Mouse (Mus musculus) mature B cell (primary cell): ENCODE data around the gene Sept9.

ENCODE experiments used
- in situ Hi-C: fragments of 300-500 bp; cut with MboI; formaldehyde crosslinking; loops from 2 replicates; pipeline ENCODE4 v1.14.3; 2019

Gene Sept9

GRCm38 (mm10) chr11:117265270-117265980 is 66.0 kb downstream of the Sept9 start:
- in situ Hi-C loops = no loop called here

GRCm38 (mm10) chr11:117265981-117266905 is 66.8 kb downstream of the Sept9 start:
- in situ Hi-C loops = no loop called here

- in situ Hi-C loops = no loop called here
Measured at GRCm38 (mm10) chr11:117266906-117267721, 67.7 kb downstream of the Sept9 start.

GRCm38 (mm10) chr11:117267828-117268227 is 68.4 kb downstream of the Sept9 start:
- in situ Hi-C loops = no loop called here

- in situ Hi-C loops = no loop called here
Measured at GRCm38 (mm10) chr11:117268304-117268956, 69.0 kb downstream of the Sept9 start.

DNA sequence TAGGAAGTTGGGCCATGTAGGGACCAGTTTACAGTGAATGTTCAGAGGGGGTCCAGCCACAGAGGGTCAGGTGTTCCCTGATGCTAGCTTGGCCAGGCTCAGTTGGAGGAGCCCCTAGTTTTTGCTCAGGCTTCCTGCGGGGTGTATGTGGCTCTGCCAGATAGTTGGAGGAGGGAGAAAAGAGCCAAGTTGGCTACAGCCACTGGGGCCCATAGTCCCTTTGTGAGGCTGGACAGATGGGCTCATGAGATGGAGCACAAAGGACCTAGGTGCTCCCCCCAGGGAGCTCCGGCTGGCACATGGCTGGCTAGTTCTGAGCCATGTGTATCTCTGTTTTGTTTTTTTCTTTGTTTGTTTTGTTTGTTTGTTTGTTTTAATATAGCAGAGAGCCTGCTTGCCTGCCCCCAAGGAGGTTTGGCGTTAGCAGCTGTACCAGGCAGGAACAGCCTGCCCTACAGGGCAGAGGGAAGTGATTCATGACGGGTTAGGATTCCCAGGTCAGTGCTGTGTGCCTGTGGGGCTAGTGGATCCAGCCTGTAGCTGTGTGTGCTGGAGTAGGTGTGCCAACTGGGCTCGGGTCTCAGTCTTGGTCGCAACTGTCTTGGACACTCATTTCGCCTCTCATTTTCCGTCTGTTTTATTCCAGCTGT is 69.7 kb downstream of the Sept9 start:
- in situ Hi-C loops = no loop called here

- in situ Hi-C loops = no loop called here
Measured at GRCm38 (mm10) chr11:117269946-117270345, 70.5 kb downstream of the Sept9 start.

GRCm38 (mm10) chr11:117274973-117275372 is 75.5 kb downstream of the Sept9 start:
- in situ Hi-C loops = no loop called here

GRCm38 (mm10) chr11:117275999-117276398 is 76.5 kb downstream of the Sept9 start:
- in situ Hi-C loops = no loop called here

- in situ Hi-C loops = no loop called here
Measured at GRCm38 (mm10) chr11:117276946-117277345, 77.5 kb downstream of the Sept9 start.

- in situ Hi-C loops = no loop called here
Measured at GRCm38 (mm10) chr11:117278113-117278512, 78.7 kb downstream of the Sept9 start.

DNA sequence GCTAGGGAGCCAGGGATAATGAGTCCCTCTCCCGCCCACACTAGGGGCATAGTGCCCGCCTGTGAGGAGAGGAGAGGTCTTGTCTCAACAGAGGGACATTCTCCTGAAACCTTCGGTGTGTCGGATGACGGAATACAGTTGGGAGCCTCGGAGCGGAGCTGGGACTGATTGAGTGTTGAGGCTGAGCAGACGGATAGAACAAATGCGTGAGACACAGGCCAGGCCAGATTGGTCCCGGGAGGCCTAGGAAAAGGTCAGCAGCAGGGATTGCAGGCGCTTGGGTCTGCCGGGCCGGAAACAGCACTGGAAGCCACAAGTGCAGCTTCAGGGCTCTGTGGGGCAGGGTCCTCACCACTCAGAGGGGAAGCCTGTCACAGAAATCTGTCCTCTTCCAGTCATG is 79.1 kb downstream of the Sept9 start:
- in situ Hi-C loops = no loop called here

GRCm38 (mm10) chr11:117279993-117280392 is 80.5 kb downstream of the Sept9 start:
- in situ Hi-C loops = no loop called here

GRCm38 (mm10) chr11:117283048-117283888 is 83.8 kb downstream of the Sept9 start:
- in situ Hi-C loops = no loop called here

GRCm38 (mm10) chr11:117283889-117284450 is 84.5 kb downstream of the Sept9 start:
- in situ Hi-C loops = no loop called here

DNA sequence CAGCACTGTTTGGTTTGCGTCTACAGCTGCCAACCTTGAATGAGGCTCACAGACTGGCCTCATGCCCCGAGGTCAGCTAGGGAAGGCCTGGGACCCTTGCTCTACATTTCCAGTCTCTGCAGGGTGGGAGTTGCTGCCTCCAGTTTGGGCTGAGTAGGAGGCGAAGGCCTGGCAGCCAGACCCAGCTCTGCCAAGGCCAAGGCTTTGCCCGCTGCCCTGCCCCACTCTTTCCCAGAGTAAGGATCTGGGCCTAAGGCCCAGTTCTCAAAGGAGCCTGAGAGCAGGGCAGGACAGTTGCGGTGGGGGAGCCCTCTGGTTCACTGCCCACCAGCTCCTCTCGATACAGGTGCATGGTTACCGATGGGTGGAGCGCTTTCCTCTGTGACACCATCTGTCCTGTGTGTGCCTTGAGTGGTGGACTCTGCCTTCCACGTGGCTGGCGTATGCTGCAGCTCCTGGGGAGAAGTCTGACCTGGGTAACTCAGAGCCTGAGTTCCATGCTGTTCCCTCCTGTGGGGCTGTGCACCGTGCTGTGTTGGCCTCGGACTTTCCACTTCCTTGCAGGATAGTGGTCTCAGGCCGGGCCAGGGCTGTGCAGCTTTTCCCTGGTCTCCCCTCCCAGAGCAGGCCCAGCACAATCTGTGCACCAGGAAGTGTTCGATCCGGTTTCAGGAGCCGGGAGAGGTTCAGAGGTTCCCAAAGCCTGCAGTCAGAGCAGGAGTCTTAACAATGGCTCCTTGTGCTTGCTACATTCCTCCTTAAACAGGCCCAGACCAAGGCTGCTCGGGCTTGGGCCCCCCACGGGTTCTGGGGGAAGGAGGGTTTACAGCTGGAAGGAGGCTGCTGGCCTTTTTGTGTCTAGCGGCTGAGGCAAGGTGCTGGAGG is 85.5 kb downstream of the Sept9 start:
- in situ Hi-C loops = no loop called here

- in situ Hi-C loops = no loop called here
Measured at GRCm38 (mm10) chr11:117285606-117285931, 86.1 kb downstream of the Sept9 start.

GRCm38 (mm10) chr11:117287792-117288191 is 88.3 kb downstream of the Sept9 start:
- in situ Hi-C loops = no loop called here

DNA sequence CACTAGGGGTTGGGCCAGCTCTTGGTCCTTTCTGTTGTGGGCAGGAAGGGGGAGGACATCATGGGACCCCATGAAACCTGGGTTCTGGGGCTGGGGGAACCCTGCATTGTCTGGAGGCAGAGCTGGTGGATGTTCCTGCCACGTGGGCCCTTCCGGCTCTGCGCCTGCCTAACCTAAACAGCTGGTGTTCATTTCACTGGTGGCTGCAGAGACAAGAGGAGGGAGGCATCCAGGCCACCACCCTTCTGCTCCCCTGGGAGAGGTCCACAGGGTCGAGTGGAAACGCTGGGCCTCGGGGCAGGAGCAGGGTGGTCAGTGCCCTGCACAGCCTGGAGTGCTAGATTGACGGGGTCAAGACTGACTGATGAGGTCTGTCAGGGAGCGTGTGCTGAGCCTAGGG is 89.3 kb downstream of the Sept9 start:
- in situ Hi-C loops = no loop called here
